Mouse (Mus musculus) embryonic facial prominence, embryonic 14.5 days (tissue): ENCODE data around the gene Rdm1. TPM values are rescaled to one million over a fixed set of nuclear protein-coding genes. Genes with fewer than 3 reads are reported as not detected.
"Not testable (repeated sequence)": the region's sequence is repeated elsewhere in the genome, so short reads cannot be mapped to it uniquely, and the experiment has no call there.

Source experiments
- ATAC-seq: fragments of 200-750 bp; cut with Nextera tagmentation; 2 replicates; pipeline ENCODE4 v1.8.0; 2017; ENCODE audit warnings: low read depth, moderate number of reproducible peaks, moderate TSS enrichment
- DNase-seq: peaks from one replicate; pipeline ENCODE4 v3.0.0-alpha.2; 2015; ENCODE audit warnings: low spot score
- H3K27ac ChIP-seq: fragments of 300-500 bp; sonication (generic); replicated peaks from 2 replicates; pipeline ENCODE4 v1.5.1; 2014; ENCODE audit warnings: low read depth, mild to moderate bottlenecking, low read length, moderate library complexity
- H3K27me3 ChIP-seq: fragments of 300-500 bp; sonication (generic); replicated peaks from 2 replicates; pipeline ENCODE4 v1.6.1; 2014; ENCODE audit warnings: low read length; ENCODE audit not compliant: control insufficient read depth, insufficient read depth
- H3K36me3 ChIP-seq: fragments of 300-500 bp; sonication (generic); 2 replicates; pipeline ENCODE4 v1.6.1; 2014; ENCODE audit warnings: low read length, mixed read lengths; ENCODE audit not compliant: control insufficient read depth, insufficient read depth
- H3K4me1 ChIP-seq: fragments of 300-500 bp; sonication (generic); 2 replicates; pipeline ENCODE4 v1.6.1; 2014; ENCODE audit warnings: antibody characterized with exemption, low read length; ENCODE audit not compliant: control insufficient read depth, insufficient read depth
- H3K4me2 ChIP-seq: fragments of 300-500 bp; sonication (generic); 2 replicates; pipeline ENCODE4 v1.6.1; 2014; ENCODE audit warnings: low read depth, mild to moderate bottlenecking, low read length, moderate library complexity, mixed read lengths
- H3K4me3 ChIP-seq: fragments of 300-500 bp; sonication (generic); 2 replicates; pipeline ENCODE4 v1.5.1; 2014; ENCODE audit warnings: low read depth, mild to moderate bottlenecking, low read length
- H3K9ac ChIP-seq: fragments of 300-500 bp; sonication (generic); 2 replicates; pipeline ENCODE4 v1.6.1; 2014; ENCODE audit warnings: low read depth, mild to moderate bottlenecking, low read length, moderate library complexity, mixed read lengths
- H3K9me3 ChIP-seq: fragments of 300-500 bp; sonication (generic); 2 replicates; pipeline ENCODE4 v1.6.1; 2016; ENCODE audit warnings: low read length; ENCODE audit not compliant: control insufficient read depth
- WGBS: fragments of 180-500 bp; shearing (Covaris S2); extraction: QIAGEN DNeasy Blood & Tissue Kit; methylation state at CpG from one replicate; pipeline ENCODE4 v1.1.7; 2014; 5-methylcytosine and 5-hydroxymethylcytosine counted together
- polyA plus RNA-seq: library from polyadenylated mRNA; unstranded; fragments of >200 nt; fragmentation: Nextera tagmentation; extraction: Ambion mirVana; gene quantifications from 2 replicates; pipeline ENCODE4 v1.2.1, GENCODE M21; 2014

Rdm1 gene
- 34.9 and 39.4 TPM in 2 replicates for polyA plus RNA-seq

DNA sequence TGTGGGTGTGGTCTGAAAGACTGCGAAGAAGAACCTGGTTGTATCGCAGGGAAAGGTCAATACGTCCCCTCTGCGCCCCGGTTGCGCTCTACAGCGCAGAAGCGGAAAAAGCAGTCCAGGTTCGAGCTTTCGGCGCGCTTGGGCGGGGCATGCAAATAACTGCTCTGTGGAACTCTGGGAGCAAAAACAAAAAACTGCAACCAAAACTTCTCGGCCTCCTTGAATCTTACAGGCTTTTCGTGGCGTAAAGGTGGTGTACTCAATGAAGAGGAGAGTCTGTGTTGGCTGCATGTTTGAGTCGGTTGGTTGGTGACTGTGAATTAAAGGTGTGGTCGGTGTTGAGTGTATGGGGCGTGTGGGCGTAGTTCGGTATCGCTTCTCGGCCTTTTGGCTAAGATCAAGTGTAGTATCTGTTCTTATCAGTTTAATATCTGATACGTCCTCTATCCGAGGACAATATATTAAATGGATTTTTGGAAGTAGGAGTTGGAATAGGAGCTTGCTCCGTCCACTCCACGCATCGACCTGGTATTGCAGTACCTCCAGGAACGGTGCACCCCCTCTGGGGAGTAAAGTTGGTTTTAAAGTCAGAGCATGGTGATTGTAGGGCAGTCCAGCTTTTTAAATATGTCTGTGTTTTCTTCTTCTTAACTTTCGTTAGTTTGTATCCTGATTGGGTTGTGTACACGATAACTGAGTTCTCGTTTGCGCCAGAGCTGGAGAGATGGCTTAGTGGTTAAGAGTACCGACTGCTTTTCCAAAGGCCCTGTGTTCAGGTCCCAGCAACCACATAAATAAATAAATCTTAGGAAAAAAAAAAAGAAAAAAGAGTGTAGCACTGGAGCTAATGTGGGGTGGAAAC is at the start of gene Rdm1:
Gene Rdm1, plus strand, starts transcription at position 201 of the 862 bp plus-strand sequence.
- Histone ChIP-seq H3K4me3 (peak within 1 kb of the TSS; percentile 47), H3K27me3 (no peaks in the 10 kb centered on the region), H3K4me1 (peaks cover 5% of the 10 kb centered on the region; the same call in 1 of the 2 replicates), H3K9ac (peak within 1 kb of the TSS; percentile 74), H3K9me3 (no peaks in the 10 kb centered on the region), H3K4me2 (peak within 1 kb of the TSS; percentile 81), H3K27ac (peak within 1 kb of the TSS; percentile 97), H3K36me3 (no peaks in the 10 kb centered on the region)
- DNase-seq (peak; percentile 97), ATAC-seq (peak; percentile 93)
- WGBS, result 0% methylated on average over 31 of the region's 34 CpGs

DNA sequence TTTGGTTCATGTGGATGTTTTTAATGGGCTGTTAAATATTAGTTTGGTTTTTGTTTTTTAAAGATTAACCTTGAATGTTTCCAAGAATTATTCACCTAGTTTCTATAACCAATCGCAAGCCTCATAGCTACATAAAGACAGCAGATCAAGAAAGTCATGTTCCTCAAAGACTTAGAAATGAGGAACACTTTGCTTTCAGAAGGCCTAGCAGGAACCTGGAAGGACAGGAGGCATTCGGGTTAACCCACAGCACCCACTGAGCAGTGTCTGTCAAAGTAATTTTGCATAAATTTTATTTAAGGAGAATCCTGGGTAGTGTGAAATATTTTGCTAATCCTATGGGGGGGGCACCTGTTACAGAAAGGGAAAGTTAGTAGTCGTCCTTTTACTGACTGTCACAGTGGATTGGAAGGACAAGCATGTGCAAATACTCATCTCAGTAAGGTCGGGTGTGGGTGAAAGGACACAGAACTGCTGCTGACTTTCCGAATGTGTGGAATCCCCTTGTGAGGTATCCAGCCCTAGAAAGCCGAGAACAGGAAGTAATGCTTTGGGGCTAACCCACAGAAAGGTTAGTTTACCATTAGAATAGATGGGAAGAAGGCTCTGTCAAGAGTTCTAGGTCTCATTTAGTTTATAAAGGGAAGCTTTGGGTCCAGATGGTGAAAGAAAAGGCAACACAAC is 45.8 kb upstream of the Rdm1 start:
- Histone ChIP-seq H3K4me2 (no peak overlapping the region), H3K27me3 (no peaks in the 10 kb centered on the region), H3K27ac (no peak overlapping the region), H3K4me3 (no peak overlapping the region), H3K9me3 (no peaks in the 10 kb centered on the region), H3K9ac (no peak overlapping the region), H3K36me3 (peaks cover 48% of the 10 kb centered on the region), H3K4me1 (no peaks in the 10 kb centered on the region)
- 71% methylated on average over 6 of the region's 6 CpGs for WGBS
- no peak for DNase-seq
- no peak for ATAC-seq

GRCm38 (mm10) chr11:101582054-101583035 is 44.6 kb upstream of the Rdm1 start, which contains the start of gene Tmem106a:
TSS of gene Tmem106a (plus strand) at chr11:101582242.
- Histone ChIP-seq H3K4me3 (peak within 1 kb of the TSS; percentile 45), H3K27ac (no peak within 1 kb of the TSS), H3K4me1 (no peaks in the 10 kb centered on the region), H3K9ac (peak within 1 kb of the TSS; percentile 62), H3K4me2 (peak within 1 kb of the TSS; percentile 57), H3K36me3 (peaks cover 37% of the 10 kb centered on the region), H3K9me3 (no peaks in the 10 kb centered on the region), H3K27me3 (no peaks in the 10 kb centered on the region)
- peak; percentile 81 for DNase-seq
- ATAC-seq, result peak; percentile 82
- WGBS, result 17% methylated on average over 28 of the region's 31 CpGs

GRCm38 (mm10) chr11:101583205-101583604 is 43.8 kb upstream of the Rdm1 start:
- Histone ChIP-seq H3K9me3 (no peaks in the 10 kb centered on the region), H3K27me3 (no peaks in the 10 kb centered on the region), H3K4me1 (no peaks in the 10 kb centered on the region), H3K27ac (no peak overlapping the region), H3K4me3 (no peak overlapping the region), H3K36me3 (peaks cover 30% of the 10 kb centered on the region), H3K4me2 (no peak overlapping the region), H3K9ac (no peak overlapping the region)
- WGBS, result 86% methylated on average over 2 of the region's 2 CpGs
- DNase-seq (no peak), ATAC-seq (no peak)

- not testable (repeated sequence) for H3K27me3 ChIP-seq, H3K9ac ChIP-seq, H3K4me3 ChIP-seq, H3K4me2 ChIP-seq, H3K27ac ChIP-seq, DNase-seq, H3K9me3 ChIP-seq, H3K4me1 ChIP-seq, ATAC-seq
- 96% methylated on average over 1 of the region's 1 CpGs for WGBS
- peaks cover 15% of the 10 kb centered on the region for H3K36me3 ChIP-seq
Measured at GRCm38 (mm10) chr11:101585031-101585430, 42.0 kb upstream of the Rdm1 start.

DNA sequence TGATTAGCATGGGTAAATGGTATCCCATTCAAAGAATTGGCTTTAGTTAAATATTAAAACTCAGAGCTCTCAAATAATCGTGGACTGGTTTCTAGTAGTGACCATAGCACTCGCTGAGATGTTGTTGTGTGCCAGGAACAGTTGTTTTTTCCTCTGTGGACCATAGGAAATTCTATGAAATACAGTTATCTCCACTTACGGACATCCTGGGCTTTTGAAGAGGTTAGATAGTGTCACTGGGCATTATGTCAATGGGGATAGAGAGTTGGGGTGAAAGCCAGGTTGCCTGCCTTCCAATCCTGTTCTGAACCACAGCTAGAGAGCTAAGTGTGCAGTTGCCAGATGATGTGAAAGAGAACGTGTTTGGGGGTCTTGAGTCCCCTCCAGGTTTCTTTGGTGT is 41.2 kb upstream of the Rdm1 start:
- Histone ChIP-seq H3K27ac (no peak overlapping the region), H3K9me3 (no peaks in the 10 kb centered on the region), H3K4me3 (no peak overlapping the region), H3K9ac (no peak overlapping the region), H3K4me1 (no peaks in the 10 kb centered on the region), H3K27me3 (no peaks in the 10 kb centered on the region), H3K36me3 (peaks cover 7% of the 10 kb centered on the region), H3K4me2 (no peak overlapping the region)
- 80% methylated on average over 4 of the region's 4 CpGs for WGBS
- ATAC-seq (no peak), DNase-seq (no peak)

GRCm38 (mm10) chr11:101587676-101588075 is 39.3 kb upstream of the Rdm1 start:
- Histone ChIP-seq H3K27me3 (no peaks in the 10 kb centered on the region), H3K9me3 (no peaks in the 10 kb centered on the region), H3K4me1 (no peaks in the 10 kb centered on the region), H3K4me3 (no peak overlapping the region), H3K36me3 (no peaks in the 10 kb centered on the region), H3K9ac (no peak overlapping the region), H3K4me2 (no peak overlapping the region), H3K27ac (no peak overlapping the region)
- WGBS, result 87% methylated on average over 10 of the region's 10 CpGs
- ATAC-seq (no peak), DNase-seq (no peak)

- Histone ChIP-seq H3K36me3 (no peaks in the 10 kb centered on the region), H3K4me1 (no peaks in the 10 kb centered on the region), H3K4me2 (no peak overlapping the region), H3K27me3 (no peaks in the 10 kb centered on the region), H3K9me3 (no peaks in the 10 kb centered on the region), H3K9ac (no peak overlapping the region), H3K4me3 (no peak overlapping the region), H3K27ac (no peak overlapping the region)
- no peak for ATAC-seq
- 89% methylated on average over 7 of the region's 7 CpGs for whole genome bisulfite sequencing
- no peak for DNase-seq
Measured at GRCm38 (mm10) chr11:101588868-101589267, 38.1 kb upstream of the Rdm1 start.
